Mouse (Mus musculus) megakaryocyte, embryonic 14.5 days (primary cell): ENCODE results near the gene Mrpl33. TPM values are rescaled to one million over a fixed set of nuclear protein-coding genes. Genes with fewer than 3 reads are reported as not detected.

Source experiments
- H3K27me3 ChIP-seq: replicated peaks from 2 replicates; pipeline ENCODE3; 2012; ENCODE audit warnings: inconsistent platforms
- H3K36me3 ChIP-seq: replicated peaks from 2 replicates; pipeline ENCODE3; 2012; ENCODE audit warnings: low read length, inconsistent platforms, mixed read lengths
- H3K4me1 ChIP-seq: 2 replicates; pipeline ENCODE4 v1.6.1; 2012; ENCODE audit warnings: inconsistent platforms
- H3K4me3 ChIP-seq: replicated peaks from 2 replicates; pipeline ENCODE3; 2012; ENCODE audit warnings: moderate library complexity, mild to moderate bottlenecking, inconsistent platforms
- H3K9me3 ChIP-seq: 2 replicates; pipeline ENCODE4 v1.6.1; 2012; ENCODE audit warnings: inconsistent platforms
- FLI1 ChIP-seq: IDR thresholded peaks from 2 replicates; pipeline ENCODE4 v1.6.1; 2012; ENCODE audit warnings: low read length, inconsistent platforms, mixed read lengths
- GATA1 ChIP-seq: IDR thresholded peaks from 3 replicates; pipeline ENCODE4 v1.6.1; 2012; ENCODE audit warnings: mixed read lengths, low read length, inconsistent platforms, borderline replicate concordance
- polyA plus RNA-seq: library from polyadenylated mRNA; stranded (reverse); fragments of >175 nt; gene quantifications from 2 replicates; pipeline ENCODE4 v1.2.3, GENCODE M21; 2012; ENCODE audit warnings: low replicate concordance; ENCODE audit not compliant: insufficient read depth

Mrpl33 gene
- polyA plus RNA-seq, 1 experiment, result 6.0 TPM

GRCm38 (mm10) chr5:31693191-31693590 lies 96.5 kb downstream of the Mrpl33 start:
- H3K27me3 ChIP-seq, result no peaks in the 10 kb centered on the region
- H3K4me3 ChIP-seq, result no peak overlapping the region
- no peak for TF ChIP-seq GATA1
- TF ChIP-seq FLI1, result no peak
- no peaks in the 10 kb centered on the region for H3K9me3 ChIP-seq
- peaks cover 17% of the 10 kb centered on the region for H3K4me1 ChIP-seq
- peaks cover 24% of the 10 kb centered on the region for H3K36me3 ChIP-seq

GRCm38 (mm10) chr5:31696971-31697643 lies 100.4 kb downstream of the Mrpl33 start, which contains the start of gene Rbks:
Gene Rbks (minus strand): TSS chr5:31697627.
- Histone ChIP-seq H3K27me3 (no peaks in the 10 kb centered on the region), H3K4me3 (peak within 1 kb of the TSS; percentile 99), H3K4me1 (peaks cover 31% of the 10 kb centered on the region), H3K9me3 (no peaks in the 10 kb centered on the region), H3K36me3 (peaks cover 26% of the 10 kb centered on the region)
- TF ChIP-seq FLI1 (no peak), GATA1 (no peak)

- Histone ChIP-seq H3K9me3 (no peaks in the 10 kb centered on the region), H3K27me3 (no peaks in the 10 kb centered on the region), H3K4me1 (peaks cover 31% of the 10 kb centered on the region), H3K4me3 (peak within 1 kb of the TSS; percentile 99), H3K36me3 (peaks cover 28% of the 10 kb centered on the region)
- TF ChIP-seq GATA1 (no peak), FLI1 (peak; percentile 67)
These were observed 101.0 kb downstream of the Mrpl33 start, which contains the start of gene Babam2 for GRCm38 (mm10) chr5:31697644-31698296. Gene Babam2 (plus strand): TSS chr5:31697684.

GRCm38 (mm10) chr5:31698297-31698726 lies 101.6 kb downstream of the Mrpl33 start:
- Histone ChIP-seq H3K4me1 (peaks cover 31% of the 10 kb centered on the region), H3K36me3 (peaks cover 34% of the 10 kb centered on the region), H3K27me3 (no peaks in the 10 kb centered on the region), H3K4me3 (peak overlapping the region; percentile 99), H3K9me3 (no peaks in the 10 kb centered on the region)
- TF ChIP-seq GATA1, result peak; percentile 70; the same call in 1 of the 3 replicates
- TF ChIP-seq FLI1, result no peak

- Histone ChIP-seq H3K4me1 (peaks cover 33% of the 10 kb centered on the region), H3K4me3 (peak overlapping the region; percentile 99), H3K9me3 (no peaks in the 10 kb centered on the region), H3K36me3 (peaks cover 38% of the 10 kb centered on the region), H3K27me3 (no peaks in the 10 kb centered on the region)
- TF ChIP-seq FLI1 (no peak), GATA1 (no peak)
These were observed 102.2 kb downstream of the Mrpl33 start for GRCm38 (mm10) chr5:31698931-31699330.

GRCm38 (mm10) chr5:31699397-31699796 lies 102.7 kb downstream of the Mrpl33 start:
- H3K4me1 ChIP-seq, result peaks cover 34% of the 10 kb centered on the region
- H3K27me3 ChIP-seq, result no peaks in the 10 kb centered on the region
- H3K9me3 ChIP-seq, result no peaks in the 10 kb centered on the region
- H3K36me3 ChIP-seq, result peaks cover 42% of the 10 kb centered on the region
- no peak for TF ChIP-seq FLI1
- no peak for TF ChIP-seq GATA1
- peak overlapping the region; percentile 23 for H3K4me3 ChIP-seq

GRCm38 (mm10) chr5:31704971-31705370 lies 108.2 kb downstream of the Mrpl33 start:
- TF ChIP-seq GATA1, result no peak
- TF ChIP-seq FLI1, result no peak
- peaks cover 78% of the 10 kb centered on the region for H3K36me3 ChIP-seq
- no peaks in the 10 kb centered on the region for H3K9me3 ChIP-seq
- H3K4me1 ChIP-seq, result peaks cover 31% of the 10 kb centered on the region
- H3K27me3 ChIP-seq, result no peaks in the 10 kb centered on the region
- peak overlapping the region; percentile 7 for H3K4me3 ChIP-seq

- Histone ChIP-seq H3K4me3 (no peak overlapping the region), H3K9me3 (no peaks in the 10 kb centered on the region), H3K4me1 (peaks cover 31% of the 10 kb centered on the region), H3K27me3 (no peaks in the 10 kb centered on the region), H3K36me3 (peaks cover 86% of the 10 kb centered on the region)
- TF ChIP-seq GATA1 (no peak), FLI1 (no peak)
These were observed 110.1 kb downstream of the Mrpl33 start for GRCm38 (mm10) chr5:31706826-31707225.

- Histone ChIP-seq H3K9me3 (no peaks in the 10 kb centered on the region), H3K4me3 (no peak overlapping the region), H3K27me3 (no peaks in the 10 kb centered on the region), H3K36me3 (peaks cover 61% of the 10 kb centered on the region), H3K4me1 (peaks cover 53% of the 10 kb centered on the region)
- TF ChIP-seq GATA1, result no peak
- no peak for TF ChIP-seq FLI1
These were observed 112.7 kb downstream of the Mrpl33 start for GRCm38 (mm10) chr5:31709389-31709788.

GRCm38 (mm10) chr5:31713280-31713711 lies 116.6 kb downstream of the Mrpl33 start:
- H3K4me3 ChIP-seq, result peak overlapping the region; percentile 83
- no peak for TF ChIP-seq FLI1
- TF ChIP-seq GATA1, result no peak
- no peaks in the 10 kb centered on the region for H3K27me3 ChIP-seq
- H3K36me3 ChIP-seq, result peaks cover 31% of the 10 kb centered on the region
- H3K9me3 ChIP-seq, result no peaks in the 10 kb centered on the region
- peaks cover 74% of the 10 kb centered on the region for H3K4me1 ChIP-seq

- Histone ChIP-seq H3K9me3 (no peaks in the 10 kb centered on the region), H3K27me3 (no peaks in the 10 kb centered on the region), H3K4me1 (peaks cover 75% of the 10 kb centered on the region), H3K4me3 (peak overlapping the region; percentile 83), H3K36me3 (peaks cover 30% of the 10 kb centered on the region)
- no peak for TF ChIP-seq GATA1
- no peak for TF ChIP-seq FLI1
These were observed 117.1 kb downstream of the Mrpl33 start for GRCm38 (mm10) chr5:31713841-31714264.

Other genes with a start within 250 kb of the Mrpl33 start
- 3.4 and 4.0 TPM in 2 replicates for gene Zfp512, start 144.5 kb upstream of the Mrpl33 start, polyA plus RNA-seq
- not detected in 2 replicates for gene 4930548H24Rik, start 111.2 kb upstream of the Mrpl33 start, polyA plus RNA-seq
- 8.9 TPM in 1 of 2 replicates, not detected in the other for gene Gpn1, start 102.2 kb upstream of the Mrpl33 start, polyA plus RNA-seq
- 8.4 and 21.3 TPM in 2 replicates for gene Slc4a1ap, start 69.9 kb upstream of the Mrpl33 start, polyA plus RNA-seq
- 6.2 and 10.4 TPM in 2 replicates for gene Supt7l, start 69.1 kb upstream of the Mrpl33 start, polyA plus RNA-seq
- gene Rbks, start 100.7 kb downstream of the Mrpl33 start, polyA plus RNA-seq, result 7.9 TPM in 1 of 2 replicates, not detected in the other
- 87.2 and 163 TPM in 2 replicates for gene Babam2, start 100.7 kb downstream of the Mrpl33 start, polyA plus RNA-seq